Mouse (Mus musculus): ENCODE results near the gene Zfp219. TPM values are rescaled to one million over a fixed set of nuclear protein-coding genes. Genes with fewer than 3 reads are reported as not detected.

Zfp219 gene
- polyA plus RNA-seq, 1 experiment = 13.6 TPM

GRCm38 (mm10) chr14:52013021-52013610 lies 7.4 kb downstream of the Zfp219 start:
- TF ChIP-seq CEBPB (IDR thresholded peaks at IDR 0.05; ENCODE audit: insufficient read depth, poor library complexity, severe bottlenecking) (no peak), MYOG (IDR thresholded peaks at IDR 0.05; ENCODE audit: control insufficient read depth in 1 of 3, insufficient read depth in 1 of 3, insufficient read length in 2 of 3, low read depth in 2 of 3) (no peak), MYOD1 (IDR thresholded peaks at IDR 0.05; ENCODE audit: control insufficient read depth in 1 of 3, insufficient read length in 2 of 3, low read depth in 2 of 3) (no peak), POLR2AphosphoS2 (IDR thresholded peaks at IDR 0.05; ENCODE audit: insufficient read length, low read depth) (no peak), SRF (IDR thresholded peaks at IDR 0.05; ENCODE audit: control insufficient read depth, insufficient read length, low read depth) (no peak), E2F4 (IDR thresholded peaks at IDR 0.05; ENCODE audit: insufficient read depth) (no peak), MAX (IDR thresholded peaks at IDR 0.05; ENCODE audit: low read depth) (no peak), REST (IDR thresholded peaks at IDR 0.05; ENCODE audit: insufficient read depth, insufficient read length) (no peak), POLR2A (IDR thresholded peaks at IDR 0.05; ENCODE audit: insufficient read length, low read depth) (no peak), TCF12 (IDR thresholded peaks at IDR 0.05; ENCODE audit: insufficient read depth, poor library complexity, severe bottlenecking) (no peak), USF1 (IDR thresholded peaks at IDR 0.05; ENCODE audit: low read depth) (no peak), TCF3 (IDR thresholded peaks at IDR 0.05; ENCODE audit: insufficient read length, low read depth) (no peak)
- no peak overlapping the region for H3K4me3 ChIP-seq
- no peaks in the 10 kb centered on the region for H3K79me2 ChIP-seq (ENCODE audit: control insufficient read depth, insufficient read depth)

GRCm38 (mm10) chr14:52012553-52012952 lies 8.0 kb downstream of the Zfp219 start:
- no peaks in the 10 kb centered on the region for H3K79me2 ChIP-seq (ENCODE audit: control insufficient read depth, insufficient read depth)
- H3ac ChIP-seq (ENCODE audit: control insufficient read depth, insufficient read length) = no peak overlapping the region
- TF ChIP-seq POLR2AphosphoS2 (IDR thresholded peaks at IDR 0.05; ENCODE audit: insufficient read length, low read depth) (no peak), MYOD1 (IDR thresholded peaks at IDR 0.05; ENCODE audit: control insufficient read depth in 1 of 3, insufficient read length in 2 of 3, low read depth in 2 of 3) (no peak), TCF3 (IDR thresholded peaks at IDR 0.05; ENCODE audit: insufficient read length, low read depth) (no peak), TCF12 (IDR thresholded peaks at IDR 0.05; ENCODE audit: insufficient read depth, poor library complexity, severe bottlenecking) (no peak), SRF (IDR thresholded peaks at IDR 0.05; ENCODE audit: control insufficient read depth, insufficient read length, low read depth) (no peak), MYOG (IDR thresholded peaks at IDR 0.05; ENCODE audit: control insufficient read depth in 1 of 3, insufficient read depth in 1 of 3, insufficient read length in 2 of 3, low read depth in 2 of 3) (no peak), MAX (IDR thresholded peaks at IDR 0.05; ENCODE audit: low read depth) (no peak), CEBPB (IDR thresholded peaks at IDR 0.05; ENCODE audit: insufficient read depth, poor library complexity, severe bottlenecking) (no peak), E2F4 (IDR thresholded peaks at IDR 0.05; ENCODE audit: insufficient read depth) (no peak), REST (IDR thresholded peaks at IDR 0.05; ENCODE audit: insufficient read depth, insufficient read length) (no peak), USF1 (IDR thresholded peaks at IDR 0.05; ENCODE audit: low read depth) (no peak)
- H3K27me3 ChIP-seq (ENCODE audit: control insufficient read depth, insufficient read depth, insufficient read length) = no peaks in the 10 kb centered on the region
- no peak overlapping the region for H3K4me3 ChIP-seq
- H3K36me3 ChIP-seq (ENCODE audit: control insufficient read depth, insufficient read depth) = no peaks in the 10 kb centered on the region
- H3K4me2 ChIP-seq (ENCODE audit: low read depth) = no peak overlapping the region

More at GRCm38 (mm10) chr14:52013021-52013610, 7.4 kb downstream of the Zfp219 start:
- no peaks in the 10 kb centered on the region for H3K36me3 ChIP-seq (ENCODE audit: control insufficient read depth, insufficient read depth)
- H3ac ChIP-seq (ENCODE audit: control insufficient read depth, insufficient read length) = no peak overlapping the region
- no peaks in the 10 kb centered on the region for H3K27me3 ChIP-seq (ENCODE audit: control insufficient read depth, insufficient read depth, insufficient read length)
- H3K4me2 ChIP-seq (ENCODE audit: low read depth) = no peak overlapping the region

GRCm38 (mm10) chr14:52012085-52012484 lies 8.4 kb downstream of the Zfp219 start:
- no peaks in the 10 kb centered on the region for H3K27me3 ChIP-seq (ENCODE audit: control insufficient read depth, insufficient read depth, insufficient read length)
- H3K36me3 ChIP-seq (ENCODE audit: control insufficient read depth, insufficient read depth) = no peaks in the 10 kb centered on the region
- no peak overlapping the region for H3ac ChIP-seq (ENCODE audit: control insufficient read depth, insufficient read length)
- no peak overlapping the region for H3K4me3 ChIP-seq
- H3K4me2 ChIP-seq (ENCODE audit: low read depth) = no peak overlapping the region
- TF ChIP-seq CEBPB (IDR thresholded peaks at IDR 0.05; ENCODE audit: insufficient read depth, poor library complexity, severe bottlenecking) (no peak), MYOG (IDR thresholded peaks at IDR 0.05; ENCODE audit: control insufficient read depth in 1 of 3, insufficient read depth in 1 of 3, insufficient read length in 2 of 3, low read depth in 2 of 3) (no peak), USF1 (IDR thresholded peaks at IDR 0.05; ENCODE audit: low read depth) (no peak), MYOD1 (IDR thresholded peaks at IDR 0.05; ENCODE audit: control insufficient read depth in 1 of 3, insufficient read length in 2 of 3, low read depth in 2 of 3) (no peak), TCF3 (IDR thresholded peaks at IDR 0.05; ENCODE audit: insufficient read length, low read depth) (no peak), POLR2A (IDR thresholded peaks at IDR 0.05; ENCODE audit: insufficient read length, low read depth) (no peak), MAX (IDR thresholded peaks at IDR 0.05; ENCODE audit: low read depth) (no peak), REST (IDR thresholded peaks at IDR 0.05; ENCODE audit: insufficient read depth, insufficient read length) (no peak), SRF (IDR thresholded peaks at IDR 0.05; ENCODE audit: control insufficient read depth, insufficient read length, low read depth) (no peak), TCF12 (IDR thresholded peaks at IDR 0.05; ENCODE audit: insufficient read depth, poor library complexity, severe bottlenecking) (no peak), POLR2AphosphoS2 (IDR thresholded peaks at IDR 0.05; ENCODE audit: insufficient read length, low read depth) (no peak), E2F4 (IDR thresholded peaks at IDR 0.05; ENCODE audit: insufficient read depth) (no peak)
- no peaks in the 10 kb centered on the region for H3K79me2 ChIP-seq (ENCODE audit: control insufficient read depth, insufficient read depth)

GRCm38 (mm10) chr14:52011683-52012082 lies 8.8 kb downstream of the Zfp219 start:
- H3K36me3 ChIP-seq (ENCODE audit: control insufficient read depth, insufficient read depth) = no peaks in the 10 kb centered on the region
- H3ac ChIP-seq (ENCODE audit: control insufficient read depth, insufficient read length) = no peak overlapping the region
- H3K4me3 ChIP-seq = no peak overlapping the region
- no peak for TF ChIP-seq MAX (IDR thresholded peaks at IDR 0.05; ENCODE audit: low read depth)
- TF ChIP-seq REST (IDR thresholded peaks at IDR 0.05; ENCODE audit: insufficient read depth, insufficient read length) = peak; percentile 76
- no peak overlapping the region for H3K4me2 ChIP-seq (ENCODE audit: low read depth)
- H3K79me2 ChIP-seq (ENCODE audit: control insufficient read depth, insufficient read depth) = no peaks in the 10 kb centered on the region
- H3K27me3 ChIP-seq (ENCODE audit: control insufficient read depth, insufficient read depth, insufficient read length) = no peaks in the 10 kb centered on the region
